8 mouse cellular contexts compared by ENCODE assay signal in the genomic region with DNA sequence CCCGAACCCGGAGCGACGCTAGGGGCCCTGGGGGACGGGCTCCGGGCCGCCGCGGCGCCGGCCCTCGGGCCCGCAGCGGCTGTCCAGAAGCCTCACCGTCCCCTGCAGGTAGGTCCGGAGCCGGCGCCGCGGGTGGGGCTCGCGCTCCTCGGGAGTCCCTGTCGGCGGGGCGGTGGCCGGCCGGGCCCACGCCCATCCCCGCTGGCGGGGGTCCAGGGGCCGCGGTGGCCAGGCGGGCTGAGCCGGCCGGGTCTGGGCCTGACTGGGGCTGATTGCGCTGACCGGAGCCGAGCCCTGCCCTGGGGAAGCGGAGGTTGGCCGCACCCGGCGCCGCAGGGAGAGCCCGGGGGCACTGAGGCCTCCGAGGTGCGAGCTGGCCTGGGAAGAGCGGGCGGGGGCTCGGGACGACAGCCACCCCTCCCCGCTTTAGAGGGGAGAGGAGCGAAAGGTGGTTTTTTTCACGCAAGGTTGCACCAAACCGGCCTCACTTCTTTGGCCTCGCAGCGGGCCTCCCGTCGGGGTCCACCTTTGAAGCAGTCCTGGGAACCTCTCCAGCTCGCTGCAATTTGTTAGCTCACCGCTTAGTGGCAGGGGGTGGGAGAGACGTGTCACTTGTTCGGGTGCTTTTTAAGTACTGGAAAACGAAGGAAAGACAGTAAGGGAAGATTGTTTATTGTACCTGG. TPM values are rescaled to one million over a fixed set of nuclear protein-coding genes. Genes with fewer than 3 reads are reported as not detected.
DNase-seq lines count a peak whose midpoint lies in the region; ATAC-seq and TF ChIP-seq lines count a peak whose summit lies in the region.

No protein-coding gene starts in this region.

- no peak for TF ChIP-seq POLR2A in lung, adult 2 months (IDR thresholded peaks at IDR 0.05; ENCODE audit: borderline replicate concordance, extremely low read depth, low read depth, low read length)

- intact Hi-C loops in heart, postnatal 14 days (cut with DNase I): no loop called here

- no peaks in the 10 kb centered on the region for H3K9me3 ChIP-seq in forebrain, embryonic 14.5 days (replicated peaks; ENCODE audit: control insufficient read depth, low read length)
- H3K9me3 ChIP-seq in neural tube, embryonic 15.5 days (replicated peaks): no peaks in the 10 kb centered on the region

- peak; percentile 81 for ATAC-seq in forebrain, embryonic 14.5 days
- ATAC-seq in neural tube, embryonic 15.5 days (ENCODE audit: low FRiP score): peak; percentile 73

- under 1% methylated on average over 60 of the region's 64 CpGs for WGBS in forebrain, embryonic 14.5 days
- under 1% methylated on average over 60 of the region's 64 CpGs for WGBS in lung, adult 2 months
- 0% methylated on average over 59 of the region's 64 CpGs for WGBS in neural tube, embryonic 15.5 days

- peak; percentile 68 for DNase-seq in ES-CJ7 (ENCODE audit: low read depth, low spot score)
- DNase-seq in cerebellum, adult 11-12 months: peak; percentile 73
- DNase-seq in forebrain, embryonic 14.5 days (ENCODE audit: low spot score): peak; percentile 80
- DNase-seq in heart, postnatal 14 days: peak; percentile 83
- DNase-seq in layer of hippocampus, adult 18-20 months (ENCODE audit: low spot score in 2 of 2): peak; percentile 13 to 57
- peak; percentile 77 for DNase-seq in lung, adult 2 months
- peak; percentile 88 for DNase-seq in testis, postnatal 10 days (ENCODE audit: low spot score)

- peak overlapping the region; percentile 94 for H3K27ac ChIP-seq in forebrain, embryonic 14.5 days (ENCODE audit: low read depth, low read length)
- peak overlapping the region; percentile 96 for H3K27ac ChIP-seq in neural tube, embryonic 15.5 days (replicated peaks)

- no peaks in the 10 kb centered on the region for H3K27me3 ChIP-seq in forebrain, embryonic 14.5 days (replicated peaks; ENCODE audit: control insufficient read depth, insufficient read depth, low read length)
- H3K27me3 ChIP-seq in neural tube, embryonic 15.5 days (replicated peaks): no peaks in the 10 kb centered on the region

- peak overlapping the region; percentile 69 for H3K4me2 ChIP-seq in forebrain, embryonic 14.5 days (ENCODE audit: low read length)
- H3K4me2 ChIP-seq in neural tube, embryonic 15.5 days: peak overlapping the region; percentile 73

- H3K9ac ChIP-seq in forebrain, embryonic 14.5 days (ENCODE audit: low read length): peak overlapping the region; percentile 99
- peak overlapping the region; percentile 97 for H3K9ac ChIP-seq in neural tube, embryonic 15.5 days (replicated peaks)

- TF ChIP-seq CTCF in lung, adult 2 months (IDR thresholded peaks at IDR 0.05; ENCODE audit: insufficient read depth, low read length): no peak

- H3K36me3 ChIP-seq in forebrain, embryonic 14.5 days (ENCODE audit: control insufficient read depth, insufficient read depth, low read length): peaks cover 28% of the 10 kb centered on the region
- peaks cover 21% of the 10 kb centered on the region for H3K36me3 ChIP-seq in neural tube, embryonic 15.5 days

- H3K4me1 ChIP-seq in forebrain, embryonic 14.5 days (ENCODE audit: control insufficient read depth, insufficient read depth, low read length): peaks cover 19% of the 10 kb centered on the region
- peaks cover 9% of the 10 kb centered on the region; the same call in 1 of the 2 replicates for H3K4me1 ChIP-seq in lung, adult 2 months (ENCODE audit: control insufficient read depth, insufficient read depth, low read length)
- peaks cover 49% of the 10 kb centered on the region for H3K4me1 ChIP-seq in neural tube, embryonic 15.5 days

- H3K4me3 ChIP-seq in forebrain, embryonic 14.5 days (ENCODE audit: low read depth, low read length): peak overlapping the region; percentile 99
- peak overlapping the region; percentile 99 for H3K4me3 ChIP-seq in lung, adult 2 months (replicated peaks; ENCODE audit: extremely low read depth, low read depth, low read length)
- H3K4me3 ChIP-seq in neural tube, embryonic 15.5 days (replicated peaks): peak overlapping the region; percentile 96

RNA-seq across cellular contexts. Expression of a gene that starts 0.5 kb away (rescaled TPM):
- polyA plus RNA-seq in forebrain, embryonic 14.5 days (2014; fragmentation: Nextera tagmentation; extraction: Ambion mirVana): 12.8 and 13.7 TPM in 2 replicates
- 10 to 100 TPM; 16.9 to 17.2 TPM for total RNA-seq in heart, postnatal 14 days (2021)
- total RNA-seq in layer of hippocampus, adult 18-20 months (2021): 10 to 100 TPM; 31.1 to 32.1 TPM
- 10.5 and 13.1 TPM in 2 replicates for polyA plus RNA-seq in lung, adult 2 months (2012; rRNA removed)
- polyA plus RNA-seq in neural tube, embryonic 15.5 days (2015; fragmentation: Nextera tagmentation; extraction: Ambion mirVana): 7.7 and 7.8 TPM in 2 replicates

RNA-seq across cellular contexts. Expression of a gene that starts 0.5 kb away (rescaled TPM):
- polyA plus RNA-seq in forebrain, embryonic 14.5 days (2014; fragmentation: Nextera tagmentation; extraction: Ambion mirVana): 171 and 172 TPM in 2 replicates
- total RNA-seq in heart, postnatal 14 days (2021): 100 to 1,000 TPM in 1 of 2 experiments, 10 to 100 TPM in 1; 98.7 to 106 TPM
- 100 to 1,000 TPM; 173 to 177 TPM for total RNA-seq in layer of hippocampus, adult 18-20 months (2021)
- 19.4 and 25.2 TPM in 2 replicates for polyA plus RNA-seq in lung, adult 2 months (2012; rRNA removed)
- polyA plus RNA-seq in neural tube, embryonic 15.5 days (2015; fragmentation: Nextera tagmentation; extraction: Ambion mirVana): 187 and 194 TPM in 2 replicates

RNA-seq across cellular contexts. Expression of a gene that starts 14.2 kb away (rescaled TPM):
- 43.2 and 46.7 TPM in 2 replicates for polyA plus RNA-seq in forebrain, embryonic 14.5 days (2014; fragmentation: Nextera tagmentation; extraction: Ambion mirVana)
- total RNA-seq in heart, postnatal 14 days (2021): 1 to 10 TPM; 4.8 to 5.5 TPM
- total RNA-seq in layer of hippocampus, adult 18-20 months (2021): 1 to 10 TPM; 6.1 to 6.9 TPM
- polyA plus RNA-seq in lung, adult 2 months (2012; rRNA removed): 3.0 and 4.3 TPM in 2 replicates
- 28.3 and 34.4 TPM in 2 replicates for polyA plus RNA-seq in neural tube, embryonic 15.5 days (2015; fragmentation: Nextera tagmentation; extraction: Ambion mirVana)

RNA-seq across cellular contexts. Expression of a gene that starts 44.3 kb away (rescaled TPM):
- polyA plus RNA-seq in forebrain, embryonic 14.5 days (2014; fragmentation: Nextera tagmentation; extraction: Ambion mirVana): 45.2 and 45.9 TPM in 2 replicates
- total RNA-seq in heart, postnatal 14 days (2021): 10 to 100 TPM; 14.7 TPM
- 10 to 100 TPM; 16.0 to 18.7 TPM for total RNA-seq in layer of hippocampus, adult 18-20 months (2021)
- polyA plus RNA-seq in lung, adult 2 months (2012; rRNA removed): 2.0 and 4.6 TPM in 2 replicates
- 25.6 and 32.1 TPM in 2 replicates for polyA plus RNA-seq in neural tube, embryonic 15.5 days (2015; fragmentation: Nextera tagmentation; extraction: Ambion mirVana)

Comparison
In these comparisons a context has a peak if more than half of its experiments do, and no peak if none do; other contexts are left out.
1. Peak in every context shown above with its lines: DNase-seq, ATAC-seq, H3K4me3 ChIP-seq and H3K27ac ChIP-seq.
2. DNase-seq: peak in every context shown above with its lines; median percentile 88 in testis, postnatal 10 days; 83 in heart, postnatal 14 days; 80 in forebrain, embryonic 14.5 days; 77 in lung, adult 2 months; 73 in cerebellum, adult 11-12 months; 68 in ES-CJ7; 35 in layer of hippocampus, adult 18-20 months.